Mouse (Mus musculus) forebrain, embryonic 14.5 days (tissue): Measurements from ENCODE around the gene Adcy10. TPM values are rescaled to one million over a fixed set of nuclear protein-coding genes. Genes with fewer than 3 reads are reported as not detected.

ENCODE experiments used
- ATAC-seq: fragments of 200-750 bp; cut with Nextera tagmentation; 2 replicates; pipeline ENCODE4 v1.8.0; 2017; ENCODE audit warnings: mild to moderate bottlenecking, moderate library complexity
- DNase-seq: peaks from one replicate; pipeline ENCODE4 v3.0.0-alpha.2; 2015; ENCODE audit warnings: low spot score
- H3K27ac ChIP-seq: fragments of 300-500 bp; sonication (generic); 2 replicates; pipeline ENCODE4 v1.5.1; 2014; ENCODE audit warnings: low read depth, mild to moderate bottlenecking, control low read depth, low read length, moderate library complexity
- H3K27me3 ChIP-seq: fragments of 300-500 bp; sonication (generic); replicated peaks from 2 replicates; pipeline ENCODE4 v1.6.1; 2014; ENCODE audit warnings: low read length, control low read depth, mixed read lengths; ENCODE audit not compliant: control insufficient read depth, insufficient read depth
- H3K36me3 ChIP-seq: fragments of 300-500 bp; sonication (generic); 2 replicates; pipeline ENCODE4 v1.6.1; 2014; ENCODE audit warnings: low read length, control low read depth; ENCODE audit not compliant: control insufficient read depth, insufficient read depth
- H3K4me1 ChIP-seq: fragments of 300-500 bp; sonication (generic); 2 replicates; pipeline ENCODE4 v1.6.1; 2014; ENCODE audit warnings: antibody characterized with exemption, low read length, control low read depth; ENCODE audit not compliant: control insufficient read depth, insufficient read depth
- H3K4me2 ChIP-seq: fragments of 300-500 bp; sonication (generic); 2 replicates; pipeline ENCODE4 v1.6.1; 2014; ENCODE audit warnings: mild to moderate bottlenecking, control low read depth, low read length
- H3K4me3 ChIP-seq: fragments of 300-500 bp; sonication (generic); 2 replicates; pipeline ENCODE4 v1.5.1; 2014; ENCODE audit warnings: low read depth, low read length, control low read depth
- H3K9ac ChIP-seq: fragments of 300-500 bp; sonication (generic); 2 replicates; pipeline ENCODE4 v1.6.1; 2014; ENCODE audit warnings: mild to moderate bottlenecking, low read length, control low read depth, moderate library complexity
- H3K9me3 ChIP-seq: fragments of 300-500 bp; sonication (generic); replicated peaks from 2 replicates; pipeline ENCODE4 v1.6.1; 2016; ENCODE audit warnings: low read length, control low read depth, mixed read lengths; ENCODE audit not compliant: control insufficient read depth
- WGBS: fragments of 180-500 bp; shearing (Covaris S2); extraction: QIAGEN DNeasy Blood & Tissue Kit; methylation state at CpG from one replicate; pipeline ENCODE4 v1.1.7; 2014; 5-methylcytosine and 5-hydroxymethylcytosine counted together
- polyA plus RNA-seq: library from polyadenylated mRNA; unstranded; fragments of >200 nt; fragmentation: Nextera tagmentation; extraction: Ambion mirVana; gene quantifications from 2 replicates; pipeline ENCODE4 v1.2.1, GENCODE M21; 2014

Adcy10 gene
- polyA plus RNA-seq, 1 experiment from 2014 or later: 0.05 TPM

- DNase-seq (no peak), ATAC-seq (no peak)
- 85% methylated on average over 3 of the region's 3 CpGs for WGBS
- Histone ChIP-seq H3K4me3 (no peak overlapping the region), H3K27ac (no peak overlapping the region), H3K4me2 (no peak overlapping the region), H3K9me3 (no peaks in the 10 kb centered on the region), H3K9ac (no peak overlapping the region), H3K4me1 (peaks cover 6% of the 10 kb centered on the region), H3K27me3 (no peaks in the 10 kb centered on the region), H3K36me3 (peaks cover 63% of the 10 kb centered on the region)
These were observed 120.1 kb downstream of the Adcy10 start for GRCm38 (mm10) chr1:165605108-165605507.

- Histone ChIP-seq H3K9me3 (no peaks in the 10 kb centered on the region), H3K4me3 (no peak overlapping the region), H3K36me3 (peaks cover 63% of the 10 kb centered on the region), H3K4me1 (peaks cover 12% of the 10 kb centered on the region), H3K27me3 (no peaks in the 10 kb centered on the region), H3K27ac (no peak overlapping the region), H3K9ac (no peak overlapping the region), H3K4me2 (no peak overlapping the region)
- DNase-seq: peak; percentile 40
- ATAC-seq: no peak
- 79% methylated on average over 6 of the region's 6 CpGs for WGBS
These were observed 120.8 kb downstream of the Adcy10 start for GRCm38 (mm10) chr1:165605774-165606173.

GRCm38 (mm10) chr1:165608904-165609303 is 123.9 kb downstream of the Adcy10 start:
- Histone ChIP-seq H3K4me1 (peaks cover 18% of the 10 kb centered on the region), H3K9ac (no peak overlapping the region), H3K9me3 (no peaks in the 10 kb centered on the region), H3K36me3 (peaks cover 41% of the 10 kb centered on the region), H3K4me2 (no peak overlapping the region), H3K27ac (no peak overlapping the region), H3K27me3 (no peaks in the 10 kb centered on the region), H3K4me3 (no peak overlapping the region)
- ATAC-seq: no peak
- no peak for DNase-seq
- WGBS: 91% methylated on average over 4 of the region's 4 CpGs

- no peak overlapping the region for H3K4me3 ChIP-seq
- H3K27ac ChIP-seq: no peak overlapping the region; the same call in 1 of the 2 replicates
- no peaks in the 10 kb centered on the region for H3K27me3 ChIP-seq
- no peaks in the 10 kb centered on the region for H3K9me3 ChIP-seq
- ATAC-seq (0 out of 2 replicates have a peak, but pooled peaks have one; percentile 19), DNase-seq (peak; percentile 14)
- no peak overlapping the region for H3K4me2 ChIP-seq
- H3K9ac ChIP-seq: no peak overlapping the region
- peaks cover 18% of the 10 kb centered on the region for H3K4me1 ChIP-seq
- 36% methylated on average over 7 of the region's 7 CpGs for WGBS
- peaks cover 38% of the 10 kb centered on the region for H3K36me3 ChIP-seq
These were observed 124.7 kb downstream of the Adcy10 start for GRCm38 (mm10) chr1:165609495-165610320.

- peak; percentile 52 for DNase-seq
- WGBS: 4% methylated on average over 9 of the region's 9 CpGs
- ATAC-seq: peak; percentile 53; the same call in 1 of the 2 replicates
These were observed 125.5 kb downstream of the Adcy10 start for GRCm38 (mm10) chr1:165610321-165610999.

GRCm38 (mm10) chr1:165612714-165613113 is 127.7 kb downstream of the Adcy10 start:
- Histone ChIP-seq H3K4me1 (peaks cover 18% of the 10 kb centered on the region), H3K36me3 (peaks cover 20% of the 10 kb centered on the region)

More at GRCm38 (mm10) chr1:165610321-165610999, 125.5 kb downstream of the Adcy10 start:
- peaks cover 18% of the 10 kb centered on the region for H3K4me1 ChIP-seq
- H3K9ac ChIP-seq: peak overlapping the region; percentile 21; the same call in 1 of the 2 replicates
- H3K4me2 ChIP-seq: no peak overlapping the region
- H3K36me3 ChIP-seq: peaks cover 38% of the 10 kb centered on the region
- H3K9me3 ChIP-seq: 0 out of 2 replicates have a peak, but pooled peaks cover 6% of the 10 kb centered on the region
- no peak overlapping the region for H3K4me3 ChIP-seq
- H3K27ac ChIP-seq: peak overlapping the region; percentile 58; the same call in 1 of the 2 replicates
- no peaks in the 10 kb centered on the region for H3K27me3 ChIP-seq

GRCm38 (mm10) chr1:165613926-165614325 is 128.9 kb downstream of the Adcy10 start:
- ATAC-seq: no peak
- no peak overlapping the region for H3K27ac ChIP-seq
- no peak for DNase-seq
- H3K4me1 ChIP-seq: peaks cover 18% of the 10 kb centered on the region
- no peak overlapping the region for H3K4me2 ChIP-seq
- no peaks in the 10 kb centered on the region for H3K27me3 ChIP-seq
- no peak overlapping the region for H3K9ac ChIP-seq
- 0 out of 2 replicates have a peak, but pooled peaks cover 7% of the 10 kb centered on the region for H3K9me3 ChIP-seq
- 72% methylated on average over 4 of the region's 4 CpGs for WGBS
- no peak overlapping the region for H3K4me3 ChIP-seq
- peaks cover 14% of the 10 kb centered on the region for H3K36me3 ChIP-seq

More at GRCm38 (mm10) chr1:165612714-165613113, 127.7 kb downstream of the Adcy10 start:
- Histone ChIP-seq H3K4me2 (no peak overlapping the region), H3K27me3 (no peaks in the 10 kb centered on the region), H3K27ac (no peak overlapping the region), H3K9me3 (0 out of 2 replicates have a peak, but pooled peaks cover 7% of the 10 kb centered on the region), H3K4me3 (no peak overlapping the region), H3K9ac (no peak overlapping the region)
- ATAC-seq (no peak), DNase-seq (no peak)
- 84% methylated on average over 5 of the region's 5 CpGs for WGBS

- Histone ChIP-seq H3K27me3 (no peaks in the 10 kb centered on the region), H3K36me3 (peaks cover 14% of the 10 kb centered on the region), H3K4me2 (no peak overlapping the region), H3K9ac (no peak overlapping the region), H3K4me3 (no peak overlapping the region), H3K27ac (no peak overlapping the region), H3K9me3 (0 out of 2 replicates have a peak, but pooled peaks cover 7% of the 10 kb centered on the region), H3K4me1 (peaks cover 14% of the 10 kb centered on the region)
- no peak for DNase-seq
- ATAC-seq: no peak
- WGBS: 97% methylated on average over 3 of the region's 3 CpGs
These were observed 129.8 kb downstream of the Adcy10 start for GRCm38 (mm10) chr1:165614793-165615192.
